Mouse (Mus musculus): ENCODE measurements around the gene BC067074. TPM values are rescaled to one million over a fixed set of nuclear protein-coding genes. Genes with fewer than 3 reads are reported as not detected.

Gene BC067074
- total and polyA plus RNA-seq, 3 experiments, result not detected

GRCm38 (mm10) chr13:113262822-113263221 is 30.1 kb upstream of the BC067074 start:
- Histone ChIP-seq H3K27ac (ENCODE audit: control insufficient read depth, low read depth, low read length) (no peak overlapping the region), H3K4me3 (ENCODE audit: control insufficient read depth in 1 of 2, insufficient read depth in 1 of 2, low read depth in 2 of 2, low read length in 2 of 2) (no peak overlapping the region), H3K27me3 (ENCODE audit: control insufficient read depth in 1 of 2, insufficient read depth in 2 of 2, low read length in 2 of 2) (no peaks in the 10 kb centered on the region), H3K36me3 (ENCODE audit: control insufficient read depth in 1 of 2, insufficient read depth in 2 of 2, low read length in 2 of 2) (no peaks in the 10 kb centered on the region), H3K79me2 (ENCODE audit: control insufficient read depth, insufficient read depth, low read length, poor library complexity) (no peaks in the 10 kb centered on the region), H3K4me1 (ENCODE audit: control insufficient read depth in 1 of 2, insufficient read depth in 2 of 2, low read length in 2 of 2) (no peaks in the 10 kb centered on the region), H3K9me3 (replicated peaks; ENCODE audit: insufficient read depth, low read length) (no peaks in the 10 kb centered on the region), H3K9ac (ENCODE audit: control insufficient read depth, low read depth, low read length, poor library complexity, severe bottlenecking) (no peak overlapping the region)
- TF ChIP-seq TBP (IDR thresholded peaks at IDR 0.05; ENCODE audit: low read depth, low read length), result no peak
- no peak for TF ChIP-seq USF2 (IDR thresholded peaks at IDR 0.05; ENCODE audit: borderline replicate concordance in 1 of 2, insufficient read depth in 1 of 2, low read depth in 1 of 2, low read length in 2 of 2)
- TF ChIP-seq NRF1 (IDR thresholded peaks at IDR 0.05; ENCODE audit: insufficient read depth, low read depth, low read length, poor library complexity, severe bottlenecking), result no peak
- no peak for TF ChIP-seq ELF1 (IDR thresholded peaks at IDR 0.05; ENCODE audit: low read depth, low read length)
- TF ChIP-seq ZMIZ1 (IDR thresholded peaks at IDR 0.05; ENCODE audit: low read depth, low read length), result no peak
- TF ChIP-seq ZNF384 (IDR thresholded peaks at IDR 0.05; ENCODE audit: low read depth, low read length), result no peak
- TF ChIP-seq CHD1 (IDR thresholded peaks at IDR 0.05; ENCODE audit: low read depth, low read length), result no peak
- TF ChIP-seq ETS1 (IDR thresholded peaks at IDR 0.05; ENCODE audit: low read depth, low read length), result no peak
- no peak for DNase-seq (ENCODE audit: low read depth, low spot score)

- Histone ChIP-seq H3K27me3 (ENCODE audit: control insufficient read depth in 1 of 2, insufficient read depth in 2 of 2, low read length in 2 of 2) (no peaks in the 10 kb centered on the region), H3K79me2 (ENCODE audit: control insufficient read depth, insufficient read depth, low read length, poor library complexity) (no peaks in the 10 kb centered on the region), H3K4me1 (ENCODE audit: control insufficient read depth in 1 of 2, insufficient read depth in 2 of 2, low read length in 2 of 2) (no peaks in the 10 kb centered on the region), H3K27ac (ENCODE audit: control insufficient read depth, low read depth, low read length) (no peak overlapping the region), H3K4me3 (ENCODE audit: control insufficient read depth in 1 of 2, insufficient read depth in 1 of 2, low read depth in 2 of 2, low read length in 2 of 2) (no peak overlapping the region), H3K9ac (ENCODE audit: control insufficient read depth, low read depth, low read length, poor library complexity, severe bottlenecking) (no peak overlapping the region), H3K9me3 (replicated peaks; ENCODE audit: insufficient read depth, low read length) (no peaks in the 10 kb centered on the region), H3K36me3 (ENCODE audit: control insufficient read depth in 1 of 2, insufficient read depth in 2 of 2, low read length in 2 of 2) (no peaks in the 10 kb centered on the region)
- DNase-seq (ENCODE audit: low read depth, low spot score), result no peak
- TF ChIP-seq CTCF (IDR thresholded peaks at IDR 0.05 in 2 of 3, conservative IDR thresholded peaks at IDR 0.05 in 1 of 3; ENCODE audit: control insufficient read depth in 1 of 3, insufficient read depth in 1 of 3, low read depth in 2 of 3, low read length in 3 of 3, poor library complexity in 1 of 3, severe bottlenecking in 1 of 3), result peak in 2 of 3 experiments; percentile 29 to 34; a peak in 4 of 6 replicates
- peak; percentile 7; the same call in 1 of the 2 replicates for TF ChIP-seq RAD21 (IDR thresholded peaks at IDR 0.05; ENCODE audit: low read depth, low read length)
- TF ChIP-seq ZKSCAN1 (IDR thresholded peaks at IDR 0.05; ENCODE audit: low read depth, low read length), result no peak
These were observed 27.7 kb upstream of the BC067074 start for GRCm38 (mm10) chr13:113265257-113265656.

GRCm38 (mm10) chr13:113266495-113266951 is 26.4 kb upstream of the BC067074 start:
- DNase-seq (ENCODE audit: low read depth, low spot score), result peak; percentile 62
- Histone ChIP-seq H3K9ac (ENCODE audit: control insufficient read depth, low read depth, low read length, poor library complexity, severe bottlenecking) (no peak overlapping the region), H3K4me3 (ENCODE audit: control insufficient read depth in 1 of 2, insufficient read depth in 1 of 2, low read depth in 2 of 2, low read length in 2 of 2) (no peak overlapping the region), H3K36me3 (ENCODE audit: control insufficient read depth in 1 of 2, insufficient read depth in 2 of 2, low read length in 2 of 2) (no peaks in the 10 kb centered on the region), H3K79me2 (ENCODE audit: control insufficient read depth, insufficient read depth, low read length, poor library complexity) (no peaks in the 10 kb centered on the region), H3K27ac (ENCODE audit: control insufficient read depth, low read depth, low read length) (no peak overlapping the region), H3K4me1 (ENCODE audit: control insufficient read depth in 1 of 2, insufficient read depth in 2 of 2, low read length in 2 of 2) (no peaks in the 10 kb centered on the region), H3K27me3 (ENCODE audit: control insufficient read depth in 1 of 2, insufficient read depth in 2 of 2, low read length in 2 of 2) (no peaks in the 10 kb centered on the region), H3K9me3 (replicated peaks; ENCODE audit: insufficient read depth, low read length) (no peaks in the 10 kb centered on the region)
- TF ChIP-seq SMC3 (IDR thresholded peaks at IDR 0.05; ENCODE audit: low read depth, low read length) (peak; percentile 51), ZMIZ1 (IDR thresholded peaks at IDR 0.05; ENCODE audit: low read depth, low read length) (no peak), POLR2AphosphoS5 (IDR thresholded peaks at IDR 0.05; ENCODE audit: borderline replicate concordance, low read depth, low read length) (no peak), HCFC1 (IDR thresholded peaks at IDR 0.05; ENCODE audit: low read depth, low read length) (no peak), CTCF (IDR thresholded peaks at IDR 0.05 in 2 of 3, conservative IDR thresholded peaks at IDR 0.05 in 1 of 3; ENCODE audit: control insufficient read depth in 1 of 3, insufficient read depth in 1 of 3, low read depth in 2 of 3, low read length in 3 of 3, poor library complexity in 1 of 3, severe bottlenecking in 1 of 3) (peak; percentile 56 to 80 (median 74)), ZC3H11A (IDR thresholded peaks at IDR 0.05; ENCODE audit: low read depth, low read length) (0 out of 2 replicates have a peak, but pooled peaks have one; percentile 16), RAD21 (IDR thresholded peaks at IDR 0.05; ENCODE audit: low read depth, low read length) (peak; percentile 56)
